Mouse (Mus musculus): ENCODE measurements around the gene Miip.

Gene Miip

DNA sequence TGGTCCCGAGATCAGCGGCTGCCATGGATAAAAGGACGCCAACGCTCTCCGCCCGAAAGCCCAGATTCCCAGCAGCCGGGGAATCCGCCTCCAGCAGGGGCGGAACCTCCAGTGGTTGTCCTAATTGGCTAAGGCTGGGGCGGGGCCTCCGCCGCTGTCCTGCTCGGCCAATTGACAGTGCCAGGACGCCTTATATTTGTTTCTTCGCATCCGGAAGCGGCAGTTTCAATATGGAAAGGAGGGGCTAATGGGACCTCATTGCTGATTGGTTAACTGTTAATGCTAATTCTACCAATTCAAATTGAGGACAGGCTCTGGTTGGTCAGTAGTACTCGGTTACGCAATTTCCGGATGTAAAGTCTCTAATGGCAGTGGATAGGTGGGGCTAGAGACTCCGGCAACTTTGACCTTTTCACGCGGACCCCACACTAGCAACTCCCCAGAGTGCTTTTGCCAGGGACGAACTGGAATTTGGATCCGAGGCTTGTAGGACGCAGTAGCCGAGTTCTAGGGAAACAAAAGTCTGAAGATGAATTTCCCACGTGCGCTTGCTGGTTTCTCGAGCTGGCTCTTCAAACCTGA lies at the start of gene Miip, which contains the start of gene Fv1:
Miip (minus strand) TSS at position 367 of the 582 bp plus-strand sequence.
Fv1 (plus strand) TSS at position 530 of the 582 bp plus-strand sequence.
- DNase-seq = peak; percentile 97

DNA sequence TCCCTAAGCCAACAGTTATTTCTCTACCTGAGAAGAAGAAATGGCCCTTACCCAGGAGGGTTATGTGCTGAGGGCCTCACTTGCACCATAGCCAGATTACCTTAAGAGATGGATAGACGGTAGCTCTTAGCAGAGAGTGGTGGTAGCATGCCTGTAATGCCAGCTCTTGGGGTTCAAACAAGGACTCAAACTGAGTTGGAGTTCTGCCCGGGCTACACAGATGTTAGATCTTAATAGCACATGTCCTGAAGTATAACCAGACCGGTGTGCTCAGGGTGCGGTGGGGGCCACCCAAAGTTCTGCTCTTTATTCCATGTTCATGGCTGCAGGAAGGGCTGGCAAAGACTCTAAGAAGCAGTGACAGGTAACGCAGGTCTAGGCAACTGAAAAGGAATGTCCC lies 40.9 kb upstream of the Miip start:
- DNase-seq = no peak

DNA sequence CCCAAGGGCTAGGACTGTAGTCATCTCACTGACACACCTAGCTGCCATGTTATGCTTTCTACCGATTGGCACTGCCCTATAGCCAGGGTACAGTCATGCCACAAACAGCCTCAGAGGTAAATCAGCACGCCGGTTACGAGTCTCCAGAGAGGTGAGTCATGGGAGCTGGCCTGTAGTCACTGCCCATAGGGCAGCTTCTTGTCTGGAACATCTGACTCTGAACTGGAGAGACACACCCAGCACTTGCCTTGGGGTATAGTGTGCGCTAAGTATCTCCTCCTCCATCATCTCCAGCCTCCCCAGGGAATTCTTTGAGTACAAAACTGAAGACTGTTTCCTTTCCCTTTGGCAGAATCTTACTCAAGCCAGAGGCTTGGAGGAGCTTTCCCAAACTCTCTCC lies 37.6 kb upstream of the Miip start:
- DNase-seq = no peak

GRCm38 (mm10) chr4:147905090-147905659 lies 36.6 kb upstream of the Miip start:
- no peak for DNase-seq

DNA sequence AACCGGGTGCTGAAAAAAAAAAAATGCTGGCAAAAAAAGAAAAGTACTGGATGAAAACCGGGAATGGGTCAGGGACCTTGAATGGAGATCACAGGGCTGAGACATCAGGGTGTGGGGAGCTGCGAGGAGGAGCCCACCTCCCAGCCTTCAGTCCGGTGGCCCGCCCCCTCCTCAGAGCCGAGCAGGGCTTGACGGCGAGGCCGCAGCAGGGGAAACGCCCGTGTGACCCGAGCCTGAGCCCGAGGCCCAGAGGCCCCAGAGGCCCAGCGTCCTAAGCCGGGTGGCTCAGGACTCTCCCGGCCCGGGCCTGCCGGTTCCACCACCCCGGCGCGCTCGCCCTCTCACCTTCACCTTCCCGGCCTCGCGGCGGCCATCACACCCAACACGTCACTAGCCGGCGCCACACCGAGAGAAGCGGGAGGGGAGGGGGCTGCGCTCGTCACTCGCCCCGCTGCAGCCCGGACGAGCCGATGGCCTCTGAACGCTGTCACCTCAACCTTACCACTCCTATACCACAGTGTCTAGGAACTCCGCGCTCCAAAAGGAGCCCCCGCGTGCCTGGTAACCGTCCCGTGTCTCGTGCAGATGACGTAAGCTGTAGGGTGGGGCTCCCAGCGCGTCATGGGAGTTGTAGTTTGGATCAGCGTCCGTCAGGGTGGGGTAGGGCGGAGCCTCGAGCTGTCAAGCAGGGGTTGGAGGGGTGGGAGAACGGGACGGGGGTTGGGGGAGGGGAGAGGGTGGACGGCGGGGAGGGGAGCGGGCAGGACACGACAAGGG lies 35.9 kb upstream of the Miip start, which contains the start of gene Mfn2:
Mfn2 (minus strand) TSS at position 392 of the 777 bp plus-strand sequence.
- DNase-seq = peak; percentile 91

DNA sequence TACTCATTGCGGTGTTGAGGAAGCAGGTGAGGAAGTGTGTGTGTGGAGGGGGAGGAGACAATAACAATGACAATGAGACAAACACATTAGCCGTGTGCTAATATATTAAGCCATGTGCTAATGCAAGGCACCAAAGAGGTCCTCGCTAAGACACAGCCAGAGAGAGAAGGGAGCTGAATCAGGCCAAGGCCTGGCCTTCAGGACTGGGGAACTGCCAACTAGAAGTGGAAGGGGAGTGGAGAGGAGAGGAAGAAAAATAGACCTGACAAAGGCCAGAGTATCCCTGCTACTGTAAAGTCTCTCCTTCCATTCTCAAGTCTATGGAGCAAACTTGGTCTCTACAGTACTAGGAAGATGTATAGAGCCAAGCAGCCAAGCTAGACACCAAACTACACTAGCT lies 35.0 kb upstream of the Miip start:
- DNase-seq = no peak

GRCm38 (mm10) chr4:147902906-147903500 lies 34.4 kb upstream of the Miip start:
- DNase-seq = no peak

DNA sequence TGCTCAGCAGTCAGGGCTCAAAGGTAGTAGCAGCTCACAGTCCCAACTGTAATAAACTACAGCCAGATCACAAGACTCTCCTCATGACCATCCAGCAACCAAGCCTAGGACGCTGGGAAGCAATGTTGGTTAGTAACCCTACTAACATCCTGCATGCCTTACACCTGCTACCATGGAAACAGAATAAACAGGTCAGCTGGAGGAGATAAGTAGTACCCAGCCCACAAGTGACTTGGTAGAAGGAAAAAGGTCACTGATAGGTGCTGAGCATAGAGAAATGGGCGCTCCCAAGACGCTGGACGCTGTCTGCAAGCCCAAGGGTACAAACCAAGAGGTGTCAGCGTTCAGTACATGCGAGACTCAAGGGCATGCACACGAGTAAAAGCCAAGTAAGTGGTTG lies 31.8 kb upstream of the Miip start:
- no peak for DNase-seq

DNA sequence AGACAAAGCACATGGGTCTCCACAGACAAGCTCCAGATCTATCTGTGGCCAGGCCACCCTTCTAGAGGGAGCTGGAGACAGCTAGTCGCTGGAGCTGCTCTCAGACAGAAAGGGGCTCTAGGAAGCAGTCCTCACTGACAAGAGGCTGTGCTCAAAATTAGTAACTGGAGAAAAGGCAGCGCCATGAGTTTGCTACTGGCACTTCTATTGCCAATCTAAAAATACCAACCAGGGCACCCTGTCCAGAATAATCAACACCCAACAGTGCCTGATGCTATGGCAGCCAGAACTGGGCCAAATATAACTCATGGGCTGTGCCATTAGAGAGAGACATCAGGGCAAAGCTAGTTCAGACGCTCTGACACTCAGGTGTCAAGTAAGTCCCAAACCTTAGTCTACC lies 28.7 kb upstream of the Miip start:
- DNase-seq = no peak

DNA sequence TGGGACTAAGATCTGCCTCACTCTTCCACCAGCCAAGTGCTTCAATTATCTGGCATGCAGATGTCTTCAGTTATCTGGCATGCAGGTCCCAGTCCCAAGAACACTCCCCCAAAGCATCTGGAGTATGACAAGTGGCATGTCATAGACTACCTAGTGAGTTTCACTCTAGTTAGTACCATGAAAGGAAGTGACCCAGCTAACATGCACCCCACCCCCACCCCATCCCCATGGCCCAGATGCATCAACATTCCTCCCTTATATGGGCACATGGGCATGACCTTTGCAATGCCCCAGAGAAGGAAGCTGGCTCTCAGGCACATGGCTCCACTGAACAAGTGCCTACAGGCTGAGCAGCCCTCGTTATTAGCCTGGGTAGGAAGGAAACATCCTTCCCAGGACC lies 27.8 kb upstream of the Miip start:
- no peak for DNase-seq

DNA sequence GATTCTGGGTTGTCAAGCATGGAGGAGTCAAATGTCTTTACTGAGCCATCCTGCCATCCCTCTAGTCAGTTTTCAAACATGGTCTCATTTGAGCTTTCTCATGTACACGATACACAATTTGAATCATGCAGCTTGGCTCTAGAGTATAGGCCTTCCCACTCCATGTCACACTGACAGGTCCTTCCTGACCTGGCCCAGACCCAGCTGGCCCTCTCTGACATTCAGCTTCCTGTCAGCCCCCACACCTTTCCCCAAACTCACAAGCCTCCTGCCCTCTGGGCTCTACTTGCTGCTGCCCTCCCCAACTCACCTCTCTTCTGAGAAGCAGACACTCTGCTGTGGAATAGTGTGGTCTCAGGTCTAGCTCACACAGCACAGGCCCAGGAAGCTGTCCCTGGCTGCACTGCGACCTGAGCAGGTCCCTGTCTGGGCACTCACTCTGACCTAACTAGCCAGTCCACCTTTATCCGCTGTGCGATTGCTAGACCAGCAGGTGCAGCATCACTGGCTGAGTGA lies 27.3 kb upstream of the Miip start:
- DNase-seq = no peak

DNA sequence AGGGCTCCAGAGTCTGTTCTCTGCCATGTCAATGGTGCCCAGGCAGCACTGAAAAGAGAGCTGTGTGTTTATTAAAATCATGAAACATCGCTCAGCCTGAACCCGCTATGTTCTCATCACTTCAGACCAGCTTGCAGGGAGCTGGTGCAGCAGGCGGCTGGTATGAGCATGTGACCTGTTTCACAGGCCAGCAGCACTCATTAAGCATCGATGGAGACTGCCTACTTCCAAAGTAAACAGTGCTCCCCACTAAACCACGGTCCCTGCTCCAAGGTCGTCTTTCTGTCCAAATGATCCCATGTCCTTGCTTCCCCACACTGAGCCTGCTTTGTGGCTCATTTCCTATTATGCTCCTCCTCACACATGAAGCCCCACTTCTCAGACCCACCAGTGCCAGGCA lies 21.7 kb upstream of the Miip start:
- DNase-seq = no peak

GRCm38 (mm10) chr4:147888237-147888636 lies 19.6 kb upstream of the Miip start:
- no peak for DNase-seq

GRCm38 (mm10) chr4:147887277-147887676 lies 18.7 kb upstream of the Miip start:
- DNase-seq = no peak

DNA sequence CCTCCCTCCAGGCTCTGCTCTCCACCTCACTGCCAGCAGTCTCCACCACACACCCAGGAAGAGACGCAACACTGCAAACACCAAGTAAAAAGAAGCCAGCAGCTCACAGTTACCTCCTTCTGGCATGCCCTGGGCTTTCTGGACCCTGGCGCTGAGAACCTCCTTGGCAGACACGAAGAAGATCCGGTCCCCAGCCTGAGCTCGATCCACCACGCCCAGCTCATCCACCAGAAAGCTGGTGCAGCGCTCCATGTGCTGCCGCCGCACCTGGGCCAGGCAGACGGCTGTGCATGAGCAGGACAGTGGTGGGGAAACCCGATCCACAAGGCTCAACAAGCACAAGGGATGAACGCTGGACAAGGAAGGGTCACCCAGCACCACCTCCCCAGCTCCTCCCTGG lies 17.5 kb upstream of the Miip start:
- DNase-seq = no peak

DNA sequence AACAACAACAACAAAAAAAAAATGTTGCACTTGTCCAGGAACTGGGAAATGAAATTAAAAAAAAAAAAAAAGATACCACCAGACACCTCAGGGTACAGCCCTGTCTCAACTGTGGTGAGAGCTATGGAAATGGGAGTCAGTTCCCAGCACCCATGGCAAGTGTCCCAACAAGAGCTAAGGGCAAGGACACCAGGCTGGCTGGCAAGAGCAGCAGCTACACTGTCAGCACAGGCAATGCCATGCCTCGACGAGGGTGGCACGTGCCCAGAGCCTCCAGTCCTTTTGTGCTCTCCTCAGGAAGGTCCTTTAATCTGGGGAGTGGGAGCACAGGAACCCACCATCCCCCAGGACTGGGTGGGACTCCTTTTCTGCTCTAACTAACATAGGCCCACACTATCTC lies 15.5 kb upstream of the Miip start:
- no peak for DNase-seq

DNA sequence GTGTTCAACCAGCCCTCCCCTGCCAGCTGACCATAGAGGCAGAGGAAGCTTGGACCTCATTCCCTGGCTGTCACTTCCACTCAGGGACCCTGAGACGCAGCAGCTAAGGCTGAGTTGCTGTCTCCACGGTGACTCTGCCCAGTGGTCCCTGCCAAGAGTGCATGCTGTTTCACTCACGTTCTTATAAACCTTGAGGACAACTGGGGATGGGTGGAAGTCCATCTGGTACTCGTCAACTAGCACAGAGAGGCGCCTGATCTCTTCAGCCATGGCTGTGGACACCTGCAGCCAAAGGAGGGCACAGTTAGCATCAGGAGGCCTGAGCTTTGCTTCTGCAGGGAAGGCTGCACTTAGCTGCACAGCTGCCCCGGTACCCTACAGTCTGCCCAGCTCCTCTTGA lies 14.4 kb upstream of the Miip start:
- DNase-seq = no peak

GRCm38 (mm10) chr4:147881792-147882191 lies 13.2 kb upstream of the Miip start:
- DNase-seq = no peak

DNA sequence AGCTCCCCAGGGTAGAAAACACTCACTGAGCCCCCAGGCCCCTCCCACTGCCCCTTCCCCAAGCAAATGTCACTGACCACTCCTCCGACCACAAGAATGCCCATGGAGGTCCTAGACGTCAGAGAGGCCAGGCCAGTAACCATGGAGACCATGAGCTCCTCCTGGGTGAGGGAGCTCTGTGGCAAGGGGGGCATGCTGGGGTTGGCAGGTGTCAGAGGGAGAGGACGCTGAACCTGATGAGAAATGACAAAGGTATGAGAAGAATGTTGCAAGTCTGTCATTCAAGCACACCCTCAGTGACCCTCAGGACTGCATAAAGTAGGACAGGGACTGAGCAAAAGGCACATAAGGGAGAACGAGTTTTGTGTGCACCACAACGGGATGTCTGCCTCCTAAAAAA lies 11.2 kb upstream of the Miip start:
- DNase-seq = no peak

DNA sequence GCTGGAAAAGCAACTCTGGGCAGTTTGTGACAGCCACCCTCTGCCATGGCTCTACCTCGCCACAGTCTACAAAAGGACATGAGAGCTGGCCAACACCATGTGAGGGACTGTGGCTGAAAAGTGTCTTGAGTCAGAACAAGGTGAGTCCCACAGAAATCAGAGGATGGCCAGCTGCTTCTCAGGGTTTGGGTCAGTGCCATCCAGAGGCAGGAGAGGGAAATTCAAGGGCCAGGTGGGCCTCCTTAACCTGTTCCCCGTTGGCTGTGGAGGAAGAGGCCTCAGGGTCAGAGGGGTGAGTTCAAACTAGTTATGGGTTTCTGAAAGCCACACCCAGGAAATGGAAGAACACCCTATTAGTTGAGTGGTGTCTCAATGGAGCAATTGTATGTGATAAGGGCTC lies 10.8 kb upstream of the Miip start:
- no peak for DNase-seq

DNA sequence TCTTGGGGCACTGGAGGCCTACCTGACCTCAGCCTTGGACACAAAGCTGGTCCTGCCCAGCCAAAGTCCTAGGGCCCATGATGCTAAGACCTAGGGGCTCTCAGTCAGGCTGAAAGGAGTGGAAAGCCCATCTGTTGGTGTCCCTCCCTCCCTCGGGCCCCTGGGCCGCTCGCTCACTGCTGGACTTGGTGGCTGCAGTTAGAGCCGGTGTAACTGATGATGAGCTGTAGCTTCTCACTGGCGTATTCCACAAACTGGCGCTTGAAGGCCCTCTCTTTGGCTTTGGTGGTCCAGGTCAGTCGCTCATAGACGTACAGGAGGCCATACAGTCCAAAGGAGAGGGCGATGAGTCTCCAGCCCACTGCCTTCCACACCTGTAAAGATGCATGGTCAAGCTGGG lies 9.9 kb upstream of the Miip start:
- DNase-seq = no peak

DNA sequence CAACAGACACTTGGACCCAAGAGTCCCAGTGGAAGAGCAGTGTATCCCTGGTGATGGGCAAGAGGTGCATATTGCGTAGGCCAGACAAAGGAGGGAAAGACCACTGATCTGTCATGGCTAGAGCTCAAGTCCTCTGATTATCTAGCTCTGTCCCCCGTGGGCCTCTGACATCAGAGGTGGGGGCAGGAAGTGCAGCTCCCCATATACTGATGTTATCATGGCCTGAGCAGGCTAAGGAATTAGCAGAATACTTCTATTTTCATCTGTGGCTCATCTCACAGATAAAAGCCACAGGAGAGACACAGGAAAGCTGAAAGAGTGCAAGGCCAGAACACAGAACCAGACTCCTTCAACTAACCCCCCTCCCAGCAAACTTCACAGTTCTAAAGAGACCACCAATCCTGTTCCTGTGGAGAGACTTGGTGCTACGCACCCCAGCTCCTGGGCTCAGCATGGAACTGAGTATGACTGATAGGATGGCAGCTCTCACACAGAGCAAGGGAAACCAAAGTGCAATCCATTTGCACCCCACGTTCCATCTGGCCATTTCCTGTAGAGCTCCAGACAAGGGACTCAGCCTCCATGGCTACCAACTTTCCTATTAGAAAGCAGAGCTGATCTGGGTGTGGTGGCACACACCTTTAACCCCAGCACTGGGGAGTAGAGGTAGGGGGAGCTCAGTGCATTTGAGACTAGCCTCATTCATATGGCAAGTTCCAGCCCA lies 7.4 kb upstream of the Miip start:
- no peak for DNase-seq

DNA sequence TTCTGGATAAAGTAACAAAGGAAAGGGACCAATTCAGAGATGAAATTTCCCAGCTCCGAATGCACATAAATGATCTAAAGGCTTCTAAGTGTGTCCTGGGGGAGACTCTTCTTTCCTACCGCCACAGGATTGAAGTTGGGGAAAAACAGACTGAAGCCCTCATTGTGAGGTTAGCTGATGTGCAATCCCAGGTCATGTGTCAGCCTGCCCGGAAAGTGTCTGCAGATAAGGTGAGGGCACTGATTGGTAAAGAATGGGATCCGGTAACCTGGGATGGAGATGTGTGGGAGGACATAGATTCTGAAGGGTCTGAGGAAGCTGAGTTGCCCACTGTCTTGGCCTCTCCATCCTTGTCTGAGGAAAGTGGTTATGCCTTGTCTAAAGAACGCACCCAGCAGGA lies 622 bp upstream of the Miip start:
- no peak for DNase-seq

Data from liver (tissue).